Mouse (Mus musculus): ENCODE measurements at regions not wholly inside any gene's neighbourhood (a gene's known extent, or its start where the extent isn't known, plus 50 kb on each side); places are given as distances from the start of the nearest gene placed in this dataset.

DNA sequence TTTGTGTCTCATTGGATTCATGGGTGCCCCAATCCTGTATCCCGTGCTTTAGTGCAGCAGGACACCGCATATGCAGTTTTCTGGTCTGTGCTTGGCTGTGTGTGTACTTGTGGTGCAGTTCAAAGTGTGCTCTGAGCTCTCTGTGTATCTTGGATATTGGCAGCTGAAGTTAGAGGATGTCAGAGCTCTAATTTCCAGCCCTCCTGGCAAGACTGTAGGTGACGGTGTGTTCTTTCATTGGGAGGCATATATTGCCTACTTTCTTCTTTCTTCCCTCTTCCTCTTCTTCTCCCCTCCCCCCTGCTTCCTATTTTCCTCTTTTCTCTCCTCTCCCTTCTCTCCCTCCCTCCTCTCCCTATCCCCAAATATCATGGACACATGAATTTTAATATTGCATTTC is 92.0 kb upstream of the Eepd1 start:
- TF ChIP-seq EP300 (IDR thresholded peaks at IDR 0.05) (no peak), CTCF (IDR thresholded peaks at IDR 0.05) (no peak)

Measured in lung, postnatal 0 days (tissue).